Mouse (Mus musculus) kidney, adult 2 months (tissue): Measurements from ENCODE around the gene Kdm5b. TPM values are rescaled to one million over a fixed set of nuclear protein-coding genes. Genes with fewer than 3 reads are reported as not detected.

ENCODE experiments used
- DNase-seq: peaks from one replicate; pipeline ENCODE4 v3.0.0; 2021
- H3K27ac ChIP-seq: fragments of 200-500 bp; 2 replicates; pipeline ENCODE4 v1.5.1; 2012; ENCODE audit warnings: low read depth, low read length, control low read depth, inconsistent platforms; ENCODE audit not compliant: insufficient read depth
- H3K27me3 ChIP-seq: fragments of 200-500 bp; replicated peaks from 2 replicates; pipeline ENCODE4 v1.6.1; 2012; ENCODE audit warnings: mild to moderate bottlenecking, moderate library complexity, low read length, inconsistent platforms; ENCODE audit not compliant: control insufficient read depth, insufficient read depth
- H3K36me3 ChIP-seq: fragments of 200-500 bp; 2 replicates; pipeline ENCODE4 v1.6.1; 2012; ENCODE audit warnings: mild to moderate bottlenecking, moderate library complexity, low read length, inconsistent platforms; ENCODE audit not compliant: control insufficient read depth, insufficient read depth
- H3K4me1 ChIP-seq: fragments of 200-500 bp; 2 replicates; pipeline ENCODE4 v1.6.1; 2011; ENCODE audit warnings: low read length; ENCODE audit not compliant: control insufficient read depth, insufficient read depth
- H3K4me3 ChIP-seq: fragments of 200-500 bp; 2 replicates; pipeline ENCODE4 v1.5.1; 2011; ENCODE audit warnings: mild to moderate bottlenecking, low read depth, low read length, control low read depth; ENCODE audit not compliant: insufficient read depth
- CTCF ChIP-seq: fragments of 200-500 bp; conservative IDR thresholded peaks from 2 replicates; pipeline ENCODE4 v1.5.1; 2011; ENCODE audit warnings: low read depth, mild to moderate bottlenecking, control low read depth, low read length, moderate library complexity, mixed read lengths; ENCODE audit not compliant: insufficient read depth, insufficient read length
- POLR2A ChIP-seq: fragments of 200-500 bp; IDR thresholded peaks from one replicate; pipeline ENCODE4 v1.6.1; 2011; ENCODE audit warnings: low read depth, low read length, control low read depth
- WGBS: fragments of 180-500 bp; shearing (Covaris S2); methylation state at CpG from one replicate; pipeline ENCODE4 v1.1.7; 2018; 5-methylcytosine and 5-hydroxymethylcytosine counted together
- polyA plus RNA-seq: library from polyadenylated mRNA; depleted of rRNA; stranded (reverse); fragments of >200 nt; gene quantifications from 2 replicates; pipeline ENCODE4 v1.2.3, GENCODE M21; 2012

The Kdm5b gene
- polyA plus RNA-seq, 1 experiment = 6.1 TPM

- DNase-seq = no peak
- Histone ChIP-seq H3K4me1 (peaks cover 4% of the 10 kb centered on the region; the same call in 1 of the 2 replicates), H3K27ac (no peak overlapping the region), H3K4me3 (no peak overlapping the region), H3K27me3 (peaks cover 1% of the 10 kb centered on the region; the same call in 1 of the 2 replicates), H3K36me3 (no peaks in the 10 kb centered on the region)
- 64% methylated on average over 7 of the region's 7 CpGs for WGBS
- no peak for TF ChIP-seq CTCF
- no peak for TF ChIP-seq POLR2A
These were observed 87.6 kb downstream of the Kdm5b start for GRCm38 (mm10) chr1:134647591-134647990.

GRCm38 (mm10) chr1:134650816-134651215 lies 90.8 kb downstream of the Kdm5b start:
- TF ChIP-seq POLR2A (no peak), CTCF (no peak)
- peaks cover 1% of the 10 kb centered on the region; the same call in 1 of the 2 replicates for H3K27me3 ChIP-seq
- WGBS = 56% methylated on average over 5 of the region's 5 CpGs
- H3K36me3 ChIP-seq = no peaks in the 10 kb centered on the region
- no peak overlapping the region for H3K27ac ChIP-seq
- peaks cover 4% of the 10 kb centered on the region; the same call in 1 of the 2 replicates for H3K4me1 ChIP-seq
- no peak overlapping the region for H3K4me3 ChIP-seq
- DNase-seq = no peak

DNA sequence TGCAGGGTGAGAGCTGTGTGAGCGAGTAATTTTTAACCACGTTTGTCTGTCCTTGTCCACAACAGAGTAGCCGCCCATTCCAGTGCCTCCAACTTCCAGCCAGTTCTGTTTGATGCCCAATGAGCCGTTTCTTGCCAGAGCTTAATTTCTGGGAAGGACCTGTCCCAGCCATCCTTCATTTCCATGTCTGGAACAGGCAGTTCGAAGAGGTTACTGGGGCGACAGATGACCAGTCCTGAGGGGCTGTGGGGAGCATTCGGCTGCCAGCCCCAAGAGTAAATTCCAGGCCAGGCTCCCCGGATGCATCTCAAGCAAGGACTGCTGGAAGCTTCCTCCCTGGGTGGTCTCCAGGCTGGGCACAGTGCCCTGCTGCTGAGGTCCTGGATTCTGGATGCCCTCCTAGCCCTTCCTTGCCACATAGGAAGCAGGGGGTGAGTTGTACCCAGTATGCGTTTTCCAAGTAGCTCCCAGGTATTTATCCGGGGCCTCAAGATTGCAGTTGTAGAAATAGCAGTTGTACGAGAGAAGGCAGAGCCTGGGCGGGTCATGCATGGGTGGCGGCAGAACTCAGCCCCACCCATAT lies 91.4 kb downstream of the Kdm5b start:
- Histone ChIP-seq H3K27me3 (peaks cover 1% of the 10 kb centered on the region; the same call in 1 of the 2 replicates), H3K4me3 (no peak overlapping the region), H3K4me1 (peaks cover 4% of the 10 kb centered on the region; the same call in 1 of the 2 replicates), H3K36me3 (no peaks in the 10 kb centered on the region), H3K27ac (no peak overlapping the region)
- TF ChIP-seq POLR2A = no peak
- no peak for TF ChIP-seq CTCF
- 15% methylated on average over 13 of the region's 13 CpGs for WGBS
- peak; percentile 76 for DNase-seq

GRCm38 (mm10) chr1:134651851-134652398 lies 92.0 kb downstream of the Kdm5b start:
- Histone ChIP-seq H3K4me3 (no peak overlapping the region), H3K27ac (0 out of 2 replicates have a peak overlapping the region, but pooled peaks have one; percentile 10), H3K27me3 (0 out of 2 replicates have a peak, but pooled peaks cover 1% of the 10 kb centered on the region), H3K36me3 (no peaks in the 10 kb centered on the region), H3K4me1 (peaks cover 4% of the 10 kb centered on the region; the same call in 1 of the 2 replicates)
- peak; percentile 72 for DNase-seq
- WGBS = 28% methylated on average over 4 of the region's 4 CpGs
- TF ChIP-seq CTCF (no peak), POLR2A (no peak)

- Histone ChIP-seq H3K4me3 (no peak overlapping the region), H3K36me3 (no peaks in the 10 kb centered on the region), H3K27ac (no peak overlapping the region), H3K4me1 (peaks cover 4% of the 10 kb centered on the region; the same call in 1 of the 2 replicates), H3K27me3 (no peaks in the 10 kb centered on the region)
- DNase-seq = no peak
- WGBS = 64% methylated on average over 10 of the region's 10 CpGs
- no peak for TF ChIP-seq POLR2A
- no peak for TF ChIP-seq CTCF
These were observed 93.8 kb downstream of the Kdm5b start for GRCm38 (mm10) chr1:134653603-134654257.

DNA sequence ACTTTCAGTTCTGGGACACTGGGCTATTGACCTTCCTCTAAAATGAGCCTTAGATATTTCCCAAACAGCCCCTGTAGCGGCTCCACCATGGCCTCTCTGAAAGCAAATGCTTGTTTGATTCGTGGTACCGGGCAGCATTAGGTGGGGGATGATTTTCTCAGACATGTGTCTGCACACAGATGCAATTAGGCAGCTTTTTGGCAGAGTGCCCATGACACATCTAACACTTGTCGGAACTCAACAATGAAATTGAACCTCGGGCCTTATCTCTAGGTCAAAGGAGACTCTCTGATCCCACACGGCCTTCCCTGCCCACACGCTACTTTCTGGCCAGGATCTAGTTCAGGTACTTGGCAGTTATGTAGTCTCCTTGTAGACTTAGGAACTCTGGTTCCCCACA lies 98.9 kb downstream of the Kdm5b start:
- Histone ChIP-seq H3K27me3 (no peaks in the 10 kb centered on the region), H3K27ac (no peak overlapping the region), H3K4me3 (no peak overlapping the region), H3K4me1 (no peaks in the 10 kb centered on the region), H3K36me3 (no peaks in the 10 kb centered on the region)
- WGBS = 54% methylated on average over 7 of the region's 7 CpGs
- TF ChIP-seq POLR2A = no peak
- no peak for TF ChIP-seq CTCF
- DNase-seq = no peak

DNA sequence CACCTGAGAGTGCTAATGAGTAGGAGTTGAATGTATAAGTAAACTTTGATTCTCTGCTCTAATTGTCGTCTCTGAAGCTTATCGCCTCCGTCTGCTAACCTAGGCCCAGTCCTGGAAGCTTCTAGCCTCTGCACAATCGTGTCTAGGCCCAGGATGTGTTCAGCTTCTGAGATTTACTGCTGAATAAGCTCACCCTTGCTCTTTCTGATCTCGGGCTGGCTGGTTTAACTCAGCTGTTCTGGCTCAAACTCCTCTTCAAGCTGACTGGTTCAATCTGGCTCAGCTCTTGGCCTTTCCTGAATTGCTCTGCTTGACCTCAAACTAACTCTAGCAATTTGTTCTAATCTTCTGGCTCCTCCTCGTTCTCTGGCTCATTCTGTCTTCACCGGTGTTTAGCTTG lies 100.2 kb downstream of the Kdm5b start:
- no peak for TF ChIP-seq POLR2A
- no peak for TF ChIP-seq CTCF
- DNase-seq = peak; percentile 20

More for the DNA sequence above, 100.2 kb downstream of the Kdm5b start:
- Histone ChIP-seq H3K4me3 (no peak overlapping the region), H3K4me1 (no peaks in the 10 kb centered on the region), H3K27ac (no peak overlapping the region), H3K36me3 (no peaks in the 10 kb centered on the region), H3K27me3 (no peaks in the 10 kb centered on the region)
- 30% methylated on average over 7 of the region's 7 CpGs for whole genome bisulfite sequencing
